Mouse (Mus musculus): ENCODE measurements around the gene Ing3. TPM values are rescaled to one million over a fixed set of nuclear protein-coding genes. Genes with fewer than 3 reads are reported as not detected.

Gene Ing3
- total RNA-seq (2015; ENCODE audit: low replicate concordance) (14.8 and 19.6 TPM in 2 replicates), total RNA-seq (2017; ENCODE audit: low replicate concordance) (18.8 and 32.6 TPM in 2 replicates)

GRCm38 (mm10) chr6:21949226-21949731 lies at the start of gene Ing3:
Gene Ing3, plus strand, starts transcription at chr6:21949571.
- ATAC-seq (replicated peaks; ENCODE audit: low FRiP score, poor library complexity, severe bottlenecking): peak; percentile 95

- ATAC-seq (replicated peaks; ENCODE audit: low FRiP score, poor library complexity, severe bottlenecking): no peak
Observed at GRCm38 (mm10) chr6:21909720-21910119, 39.7 kb upstream of the Ing3 start.

GRCm38 (mm10) chr6:21910804-21911203 lies 38.6 kb upstream of the Ing3 start:
- ATAC-seq (replicated peaks; ENCODE audit: low FRiP score, poor library complexity, severe bottlenecking): no peak

- ATAC-seq (replicated peaks; ENCODE audit: low FRiP score, poor library complexity, severe bottlenecking): no peak
Observed at GRCm38 (mm10) chr6:21916591-21916990, 32.8 kb upstream of the Ing3 start.

GRCm38 (mm10) chr6:21924150-21924549 lies 25.2 kb upstream of the Ing3 start:
- ATAC-seq (replicated peaks; ENCODE audit: low FRiP score, poor library complexity, severe bottlenecking): no peak

- no peak for ATAC-seq (replicated peaks; ENCODE audit: low FRiP score, poor library complexity, severe bottlenecking)
Observed at GRCm38 (mm10) chr6:21937981-21938635, 11.3 kb upstream of the Ing3 start.

GRCm38 (mm10) chr6:21949771-21950448 lies 539 bp downstream of the Ing3 start:
- ATAC-seq (replicated peaks; ENCODE audit: low FRiP score, poor library complexity, severe bottlenecking): peak; percentile 92

- no peak for ATAC-seq (replicated peaks; ENCODE audit: low FRiP score, poor library complexity, severe bottlenecking)
Observed at GRCm38 (mm10) chr6:21950676-21951075, 1.3 kb downstream of the Ing3 start.

- ATAC-seq (replicated peaks; ENCODE audit: low FRiP score, poor library complexity, severe bottlenecking): 0 out of 2 replicates have a peak, but pooled peaks have one; percentile 16
Observed at GRCm38 (mm10) chr6:21955468-21955867, 6.1 kb downstream of the Ing3 start.

- no peak for ATAC-seq (replicated peaks; ENCODE audit: low FRiP score, poor library complexity, severe bottlenecking)
Observed at GRCm38 (mm10) chr6:21958922-21959321, 9.6 kb downstream of the Ing3 start.

- ATAC-seq (replicated peaks; ENCODE audit: low FRiP score, poor library complexity, severe bottlenecking): no peak
Observed at GRCm38 (mm10) chr6:21959909-21960308, 10.5 kb downstream of the Ing3 start.

- no peak for ATAC-seq (replicated peaks; ENCODE audit: low FRiP score, poor library complexity, severe bottlenecking)
Observed at GRCm38 (mm10) chr6:21977532-21977931, 28.2 kb downstream of the Ing3 start.

GRCm38 (mm10) chr6:21981114-21981513 lies 31.7 kb downstream of the Ing3 start:
- ATAC-seq (replicated peaks; ENCODE audit: low FRiP score, poor library complexity, severe bottlenecking): no peak

- ATAC-seq (replicated peaks; ENCODE audit: low FRiP score, poor library complexity, severe bottlenecking): peak; percentile 65; the same call in 1 of the 2 replicates
Observed at GRCm38 (mm10) chr6:21984990-21985731, 35.8 kb downstream of the Ing3 start.

- ATAC-seq (replicated peaks; ENCODE audit: low FRiP score, poor library complexity, severe bottlenecking): no peak
Observed at GRCm38 (mm10) chr6:21985732-21986540, 36.6 kb downstream of the Ing3 start, which contains the start of gene Cped1. Gene Cped1, plus strand, starts transcription at chr6:21985916.

GRCm38 (mm10) chr6:21986660-21987331 lies 37.4 kb downstream of the Ing3 start:
- ATAC-seq (replicated peaks; ENCODE audit: low FRiP score, poor library complexity, severe bottlenecking): no peak

GRCm38 (mm10) chr6:21987554-21987953 lies 38.2 kb downstream of the Ing3 start:
- ATAC-seq (replicated peaks; ENCODE audit: low FRiP score, poor library complexity, severe bottlenecking): no peak

GRCm38 (mm10) chr6:21988296-21988695 lies 38.9 kb downstream of the Ing3 start:
- ATAC-seq (replicated peaks; ENCODE audit: low FRiP score, poor library complexity, severe bottlenecking): no peak

- ATAC-seq (replicated peaks; ENCODE audit: low FRiP score, poor library complexity, severe bottlenecking): no peak
Observed at GRCm38 (mm10) chr6:21989081-21989480, 39.7 kb downstream of the Ing3 start.
